Mouse (Mus musculus): ENCODE data around the gene Esrrb.
A peak's percentile ranks its signal among the peaks of the same experiment; 100 is the strongest.

Gene Esrrb

GRCm38 (mm10) chr12:86421490-86421904 is 60.6 kb downstream of the Esrrb start:
- peak; percentile 79 for DNase-seq (ENCODE audit: inconsistent ontology term)

DNA sequence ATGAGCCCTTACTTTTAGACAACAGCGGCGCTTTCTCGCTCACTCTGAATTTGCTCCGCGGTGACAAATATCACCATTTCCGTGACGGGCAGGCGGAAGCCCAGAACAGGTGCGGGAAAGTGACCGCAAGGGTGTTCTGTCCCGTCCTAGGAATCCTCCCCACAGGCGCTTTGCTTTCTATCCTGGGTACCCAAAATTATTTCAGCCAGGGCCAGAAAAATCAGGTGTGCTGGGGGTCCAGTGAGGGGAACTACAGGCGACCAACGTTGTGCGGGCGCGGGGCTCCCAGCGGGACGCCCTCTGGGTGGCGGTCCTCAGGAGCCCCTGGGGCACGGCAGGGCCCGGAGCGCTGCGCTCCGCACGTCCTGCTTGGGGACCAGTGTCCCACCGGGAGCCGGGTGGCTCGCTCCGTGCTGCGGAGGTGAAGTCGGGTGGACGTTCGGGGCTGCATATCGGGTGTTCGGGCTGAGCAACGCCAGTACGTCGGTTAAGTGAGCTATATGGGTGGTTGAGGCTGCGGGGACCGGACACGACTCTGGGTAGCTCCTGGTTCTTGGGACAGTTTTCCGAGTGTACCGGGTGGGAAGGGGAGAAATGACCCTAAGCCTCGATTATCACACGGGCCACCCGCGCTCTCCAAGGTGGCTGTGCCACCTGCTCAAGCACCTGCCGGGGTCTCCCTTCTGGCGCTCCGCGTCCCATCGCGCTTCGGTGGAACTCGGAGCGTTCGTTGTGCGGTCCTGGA is 61.4 kb downstream of the Esrrb start:
- DNase-seq (ENCODE audit: inconsistent ontology term) = peak; percentile 5

DNA sequence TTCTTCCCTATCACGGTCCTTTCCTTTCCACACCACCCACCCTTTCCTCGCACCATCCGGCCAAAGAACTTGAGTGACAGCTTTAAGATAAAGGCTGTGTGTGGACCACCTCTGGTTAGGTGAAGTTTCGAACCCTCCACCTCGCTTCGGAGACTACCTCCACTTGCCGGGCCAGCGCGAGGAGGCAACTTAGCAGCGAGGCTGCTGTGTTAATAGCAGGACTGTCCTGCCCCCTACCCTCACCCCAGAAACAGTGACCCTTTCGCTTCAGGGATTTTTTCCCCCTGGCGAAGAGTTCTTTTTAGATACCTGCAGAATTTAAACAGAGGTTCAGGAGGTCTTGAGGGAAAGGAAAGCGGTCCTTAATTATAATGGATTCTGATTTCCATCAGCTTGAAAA is 62.2 kb downstream of the Esrrb start:
- no peak for DNase-seq (ENCODE audit: inconsistent ontology term)

DNA sequence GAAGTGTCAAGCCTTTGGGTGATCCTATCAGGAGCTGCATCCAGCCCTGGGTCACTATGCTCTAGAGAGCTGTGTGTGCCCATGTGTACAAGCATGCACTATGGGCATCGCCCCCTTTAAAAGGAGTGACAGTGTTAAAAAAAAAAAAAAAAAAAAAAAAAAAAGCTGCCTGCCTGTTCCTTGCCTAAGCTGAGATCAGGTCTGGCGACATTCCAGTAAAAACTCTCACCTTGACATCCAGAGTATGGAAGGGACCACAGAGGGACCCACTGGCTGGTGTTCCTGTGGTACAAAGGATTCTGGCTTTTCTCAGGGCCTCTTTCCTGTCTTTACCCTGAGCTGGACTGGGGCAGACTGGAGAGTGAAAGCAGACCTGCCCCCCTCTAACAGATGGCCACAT is 66.7 kb downstream of the Esrrb start:
- no peak for DNase-seq (ENCODE audit: inconsistent ontology term)

DNA sequence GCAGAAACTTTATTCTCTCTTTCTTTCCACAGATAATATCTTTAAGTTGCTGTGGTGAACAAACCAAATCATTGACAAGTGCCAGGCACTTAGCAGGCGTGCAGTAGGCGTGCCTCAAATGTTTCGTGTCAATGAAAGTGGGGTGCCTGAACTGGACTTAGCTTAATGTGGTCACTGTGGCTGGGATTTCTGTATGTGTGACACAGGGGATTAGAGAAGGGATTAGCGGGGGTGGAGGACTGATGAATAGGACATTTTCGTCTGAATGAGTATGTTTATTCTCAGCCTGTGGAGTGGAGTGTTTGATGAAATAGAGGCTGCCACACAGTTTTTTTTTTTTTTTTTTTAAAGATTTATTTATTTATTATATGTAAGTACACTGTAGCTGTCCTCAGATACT is 70.8 kb downstream of the Esrrb start:
- no peak for DNase-seq (ENCODE audit: inconsistent ontology term)

DNA sequence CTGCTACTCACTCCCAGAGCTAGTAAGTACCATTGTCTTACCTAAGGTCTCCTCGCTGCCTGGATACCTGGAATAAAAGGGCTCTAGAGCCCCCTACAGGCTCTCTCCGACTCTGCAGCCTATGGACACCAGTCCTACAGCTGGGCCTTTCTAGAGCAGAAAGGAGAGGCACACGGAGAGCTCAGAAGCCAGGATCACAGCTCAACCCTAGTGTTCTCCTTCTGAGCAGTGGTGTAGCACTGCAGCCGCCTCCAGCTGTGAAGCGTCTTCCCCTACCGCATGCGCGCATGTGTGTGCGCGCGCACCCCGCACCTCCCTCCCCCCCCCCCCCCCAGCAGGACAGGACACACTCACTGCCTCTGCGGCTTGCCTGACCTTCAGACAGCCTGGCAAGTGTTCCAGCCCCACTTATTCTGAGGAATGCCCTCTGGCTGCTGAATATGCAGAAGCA is 72.5 kb downstream of the Esrrb start:
- peak; percentile 69 for DNase-seq (ENCODE audit: inconsistent ontology term)

- DNase-seq (ENCODE audit: inconsistent ontology term) = no peak
Measured at GRCm38 (mm10) chr12:86435651-86436050, 74.7 kb downstream of the Esrrb start.

- DNase-seq (ENCODE audit: inconsistent ontology term) = no peak
Measured at GRCm38 (mm10) chr12:86450848-86451247, 89.9 kb downstream of the Esrrb start.

- DNase-seq (ENCODE audit: inconsistent ontology term) = no peak
Measured at GRCm38 (mm10) chr12:86455009-86455408, 94.1 kb downstream of the Esrrb start.

GRCm38 (mm10) chr12:86462742-86463470 is 102.0 kb downstream of the Esrrb start:
- DNase-seq (ENCODE audit: inconsistent ontology term) = no peak

- no peak for DNase-seq (ENCODE audit: inconsistent ontology term)
Measured at GRCm38 (mm10) chr12:86464385-86464784, 103.5 kb downstream of the Esrrb start.

GRCm38 (mm10) chr12:86466180-86466579 is 105.3 kb downstream of the Esrrb start:
- no peak for DNase-seq (ENCODE audit: inconsistent ontology term)

- no peak for DNase-seq (ENCODE audit: inconsistent ontology term)
Measured at GRCm38 (mm10) chr12:86469919-86470318, 109.0 kb downstream of the Esrrb start.

- DNase-seq (ENCODE audit: inconsistent ontology term) = no peak
Measured at GRCm38 (mm10) chr12:86470912-86471311, 110.0 kb downstream of the Esrrb start.

DNA sequence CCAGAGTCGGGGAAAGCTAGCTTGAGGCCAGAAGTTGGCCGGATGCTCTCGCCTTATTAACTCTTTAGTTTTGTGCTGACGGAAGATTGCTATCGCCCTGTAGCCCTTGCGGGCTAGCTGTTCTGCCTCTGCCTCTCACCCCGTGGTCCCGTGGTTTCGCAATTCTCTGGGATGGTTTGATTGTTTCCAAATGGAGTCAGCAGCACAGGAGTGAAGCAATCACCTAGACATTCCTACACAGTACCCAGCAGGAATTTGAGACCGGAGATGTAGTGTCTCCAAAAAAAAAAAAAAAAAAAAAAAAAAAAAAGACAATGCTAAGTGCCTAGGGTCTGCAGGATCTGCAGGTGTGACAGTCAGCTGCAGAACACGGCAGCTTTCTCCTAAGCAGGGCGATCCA is 112.7 kb downstream of the Esrrb start:
- peak; percentile 5 for DNase-seq (ENCODE audit: inconsistent ontology term)

DNA sequence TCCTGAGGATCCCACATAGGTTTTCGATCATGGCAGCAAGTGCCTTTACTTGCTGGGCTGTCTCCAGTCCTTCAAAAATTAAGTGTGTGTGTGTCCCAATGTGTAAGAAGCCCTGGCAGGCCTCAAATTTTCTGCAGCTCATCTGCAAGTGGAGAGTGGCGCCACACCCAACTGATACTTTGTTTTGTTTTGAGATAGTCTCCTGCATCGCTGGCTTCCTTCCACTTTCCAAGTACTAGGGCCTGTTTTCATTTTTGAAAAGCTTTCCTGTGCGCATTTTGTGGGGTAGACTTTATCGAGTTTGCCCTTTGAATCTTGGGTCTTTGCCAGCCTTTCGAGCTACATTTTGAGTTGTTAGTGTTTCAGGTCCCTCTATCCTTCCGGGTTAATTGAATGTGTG is 115.1 kb downstream of the Esrrb start:
- DNase-seq (ENCODE audit: inconsistent ontology term) = no peak

DNA sequence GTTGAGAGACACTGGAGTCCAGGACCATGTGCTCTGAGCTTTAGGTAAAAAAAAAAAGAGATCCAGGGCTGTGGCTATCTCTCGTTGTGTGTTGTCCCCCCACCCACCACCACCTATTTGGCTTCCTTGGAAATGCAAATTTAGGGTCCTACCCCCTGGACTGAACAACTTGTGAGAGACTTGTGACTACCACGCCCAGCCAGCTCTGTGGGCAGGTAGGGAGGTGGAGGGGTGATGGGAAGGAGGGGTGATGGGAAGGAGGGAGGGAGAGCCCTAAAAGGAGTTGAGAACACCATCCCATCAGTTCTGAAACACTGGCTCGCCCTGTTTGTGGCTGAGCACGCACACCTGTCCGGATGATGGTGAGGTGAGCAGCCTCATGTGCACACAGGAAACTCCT is 118.0 kb downstream of the Esrrb start:
- DNase-seq (ENCODE audit: inconsistent ontology term) = no peak

GRCm38 (mm10) chr12:86482029-86482428 is 121.1 kb downstream of the Esrrb start:
- no peak for DNase-seq (ENCODE audit: inconsistent ontology term)

GRCm38 (mm10) chr12:86483413-86483841 is 122.5 kb downstream of the Esrrb start:
- no peak for DNase-seq (ENCODE audit: inconsistent ontology term)

DNA sequence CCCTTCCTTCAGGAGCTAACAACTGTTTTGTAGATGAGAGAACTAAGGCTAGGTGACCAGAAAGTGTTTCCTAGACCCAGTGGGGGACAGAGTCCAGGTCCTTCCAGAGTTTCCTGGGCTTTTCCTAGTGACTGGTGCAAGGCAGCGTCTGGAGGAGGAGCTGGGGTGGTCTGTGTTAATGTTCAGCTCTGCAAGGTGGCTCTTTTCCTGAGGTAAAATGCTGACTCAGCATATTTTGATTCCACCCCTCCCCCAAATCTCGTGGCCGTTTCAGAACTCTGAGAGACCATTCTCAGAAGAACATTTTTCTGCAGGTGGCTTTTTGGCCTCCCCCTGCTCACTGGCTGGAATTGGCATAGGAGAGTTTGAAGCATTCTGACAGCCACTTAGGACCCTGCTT is 127.1 kb downstream of the Esrrb start:
- no peak for DNase-seq (ENCODE audit: inconsistent ontology term)

GRCm38 (mm10) chr12:86490052-86490451 is 129.1 kb downstream of the Esrrb start:
- DNase-seq (ENCODE audit: inconsistent ontology term) = no peak

GRCm38 (mm10) chr12:86491500-86491899 is 130.6 kb downstream of the Esrrb start:
- no peak for DNase-seq (ENCODE audit: inconsistent ontology term)

- DNase-seq (ENCODE audit: inconsistent ontology term) = no peak
Measured at GRCm38 (mm10) chr12:86492822-86493221, 131.9 kb downstream of the Esrrb start.
